8 mouse cellular contexts compared by ENCODE assay signal in genomic region chr13:12340183-12340975, GRCm38 (mm10). TPM values are rescaled to one million over a fixed set of nuclear protein-coding genes. Genes with fewer than 3 reads are reported as not detected.
DNase-seq lines count a peak whose midpoint lies in the region; ATAC-seq and TF ChIP-seq lines count a peak whose summit lies in the region.

Gene Actn2, minus strand, starts transcription at chr13:12340760.

- peak within 1 kb of the TSS; percentile 66 for H3K9ac ChIP-seq in forebrain, embryonic 12.5 days
- peak within 1 kb of the TSS; percentile 93 for H3K9ac ChIP-seq in heart, embryonic 14.5 days (ENCODE audit: low read length)
- H3K9ac ChIP-seq in kidney, embryonic 16.5 days (replicated peaks; ENCODE audit: low read length) = peak within 1 kb of the TSS; percentile 43
- H3K9ac ChIP-seq in liver, adult 2 months (ENCODE audit: low read depth, low read length) = no peak within 1 kb of the TSS

- peak within 1 kb of the TSS; percentile 41 for H3K4me3 ChIP-seq in forebrain, embryonic 12.5 days (replicated peaks)
- H3K4me3 ChIP-seq in heart, embryonic 14.5 days (ENCODE audit: control insufficient read depth in 1 of 2, insufficient read depth in 1 of 2, low read depth in 1 of 2, low read length in 2 of 2) = peak within 1 kb of the TSS; percentile 72 to 84
- H3K4me3 ChIP-seq in kidney, embryonic 16.5 days (ENCODE audit: low read length) = peak within 1 kb of the TSS; percentile 34
- peak within 1 kb of the TSS; percentile 11; the same call in 1 of the 2 replicates for H3K4me3 ChIP-seq in liver, adult 2 months (ENCODE audit: insufficient read depth, low read depth, low read length)
- H3K4me3 ChIP-seq in myocyte = peak within 1 kb of the TSS; percentile 15

- WGBS in forebrain, embryonic 12.5 days = under 1% methylated on average over 41 of the region's 43 CpGs
- WGBS in heart, embryonic 14.5 days = under 1% methylated on average over 43 of the region's 43 CpGs
- under 1% methylated on average over 43 of the region's 43 CpGs for WGBS in kidney, embryonic 16.5 days
- WGBS in liver, adult 2 months = 3% methylated on average over 43 of the region's 43 CpGs

- no peak for TF ChIP-seq POLR2A in liver, adult 2 months (IDR thresholded peaks at IDR 0.05; ENCODE audit: extremely low read depth, insufficient read depth, low read length)
- peak; percentile 51 for TF ChIP-seq POLR2A in myocyte (IDR thresholded peaks at IDR 0.05; ENCODE audit: insufficient read length, low read depth)

- no peak for TF ChIP-seq CTCF in liver, adult 2 months (IDR thresholded peaks at IDR 0.05; ENCODE audit: low read depth, low read length)

- H3ac ChIP-seq in myocyte (ENCODE audit: control insufficient read depth, insufficient read length) = no peak within 1 kb of the TSS

- 0 out of 2 replicates have a peak, but pooled peaks cover 4% of the 10 kb centered on the region for H3K27me3 ChIP-seq in forebrain, embryonic 12.5 days
- no peaks in the 10 kb centered on the region for H3K27me3 ChIP-seq in heart, embryonic 14.5 days (ENCODE audit: control insufficient read depth, insufficient read depth, low read length)
- H3K27me3 ChIP-seq in kidney, embryonic 16.5 days (ENCODE audit: insufficient read depth, low read length) = no peaks in the 10 kb centered on the region
- peaks cover 10% of the 10 kb centered on the region for H3K27me3 ChIP-seq in liver, adult 2 months (ENCODE audit: control insufficient read depth, insufficient read depth, low read length)
- H3K27me3 ChIP-seq in myocyte (ENCODE audit: control insufficient read depth, insufficient read depth, insufficient read length) = no peaks in the 10 kb centered on the region

- H3K4me1 ChIP-seq in forebrain, embryonic 12.5 days = no peaks in the 10 kb centered on the region
- peaks cover 0 to 3% of the 10 kb centered on the region in 2 experiments; a peak in 1 of 4 replicates for H3K4me1 ChIP-seq in heart, embryonic 14.5 days (ENCODE audit: control insufficient read depth in 2 of 2, insufficient read depth in 2 of 2, low read length in 2 of 2)
- peaks cover 7% of the 10 kb centered on the region; the same call in 1 of the 2 replicates for H3K4me1 ChIP-seq in kidney, embryonic 16.5 days (ENCODE audit: insufficient read depth, low read length)
- no peaks in the 10 kb centered on the region; the same call in 1 of the 2 replicates for H3K4me1 ChIP-seq in liver, adult 2 months (ENCODE audit: control insufficient read depth, insufficient read depth, low read length)

- DNase-seq in B cell, adult 2 months = peak; percentile 67 to 70
- peak; percentile 11 for DNase-seq in c-Kit-positive CD71-positive TER-119-negative erythroid progenitor cells, embryonic 14.5 days (ENCODE audit: low read depth)
- no peak for DNase-seq in liver, adult 2 months (ENCODE audit: extremely low read depth, low read depth, low spot score)
- peak; percentile 58 to 63 for DNase-seq in spleen, postnatal 36 days (ENCODE audit: low spot score in 2 of 2)

- no peaks in the 10 kb centered on the region for H3K36me3 ChIP-seq in forebrain, embryonic 12.5 days (replicated peaks)
- peaks cover 15% of the 10 kb centered on the region for H3K36me3 ChIP-seq in heart, embryonic 14.5 days (ENCODE audit: control insufficient read depth, insufficient read depth, low read length)
- no peaks in the 10 kb centered on the region for H3K36me3 ChIP-seq in kidney, embryonic 16.5 days (ENCODE audit: insufficient read depth, low read length)
- H3K36me3 ChIP-seq in liver, adult 2 months (ENCODE audit: control insufficient read depth, insufficient read depth, low read length) = no peaks in the 10 kb centered on the region
- H3K36me3 ChIP-seq in myocyte (ENCODE audit: control insufficient read depth, insufficient read depth) = no peaks in the 10 kb centered on the region

- no peaks in the 10 kb centered on the region for H3K79me2 ChIP-seq in liver, adult 2 months (ENCODE audit: control insufficient read depth, insufficient read depth, low read length)
- no peaks in the 10 kb centered on the region for H3K79me2 ChIP-seq in myocyte (ENCODE audit: control insufficient read depth, insufficient read depth)

- ATAC-seq in forebrain, embryonic 12.5 days (ENCODE audit: low FRiP score) = peak; percentile 99
- ATAC-seq in heart, embryonic 14.5 days (ENCODE audit: insufficient number of reproducible peaks, insufficient read depth, low FRiP score, low read depth) = peak; percentile 84
- peak; percentile 99 for ATAC-seq in kidney, embryonic 16.5 days (ENCODE audit: low FRiP score, low TSS enrichment)

- H3K4me2 ChIP-seq in forebrain, embryonic 12.5 days = peak within 1 kb of the TSS; percentile 84
- peak within 1 kb of the TSS; percentile 81 for H3K4me2 ChIP-seq in heart, embryonic 14.5 days (ENCODE audit: low read length)
- peak within 1 kb of the TSS; percentile 64 for H3K4me2 ChIP-seq in kidney, embryonic 16.5 days (replicated peaks; ENCODE audit: low read depth, low read length)
- peak within 1 kb of the TSS; percentile 54 for H3K4me2 ChIP-seq in myocyte (ENCODE audit: low read depth)

- no peaks in the 10 kb centered on the region for H3K9me3 ChIP-seq in forebrain, embryonic 12.5 days
- H3K9me3 ChIP-seq in heart, embryonic 14.5 days (ENCODE audit: control insufficient read depth, low read length) = no peaks in the 10 kb centered on the region
- H3K9me3 ChIP-seq in kidney, embryonic 16.5 days (ENCODE audit: low read length) = no peaks in the 10 kb centered on the region

- no peak within 1 kb of the TSS for H3K27ac ChIP-seq in forebrain, embryonic 12.5 days
- peak within 1 kb of the TSS; percentile 91 to 97 for H3K27ac ChIP-seq in heart, embryonic 14.5 days (replicated peaks in 1 of 2; ENCODE audit: control insufficient read depth in 1 of 2, insufficient read depth in 1 of 2, low read depth in 2 of 2, low read length in 2 of 2)
- H3K27ac ChIP-seq in kidney, embryonic 16.5 days (ENCODE audit: low read length) = no peak within 1 kb of the TSS
- H3K27ac ChIP-seq in liver, adult 2 months (replicated peaks; ENCODE audit: insufficient read depth, low read depth, low read length) = no peak within 1 kb of the TSS

TF ChIP-seq in myocyte, 11 proteins besides CTCF, POLR2A, EP300 and RAD21:
- TF ChIP-seq POLR2AphosphoS2 (IDR thresholded peaks at IDR 0.05; ENCODE audit: insufficient read length, low read depth) (no peak), TCF3 (IDR thresholded peaks at IDR 0.05; ENCODE audit: insufficient read length, low read depth) (no peak), TCF12 (IDR thresholded peaks at IDR 0.05; ENCODE audit: insufficient read depth, poor library complexity, severe bottlenecking) (no peak), SRF (IDR thresholded peaks at IDR 0.05; ENCODE audit: control insufficient read depth, insufficient read length, low read depth) (no peak), MAX (IDR thresholded peaks at IDR 0.05; ENCODE audit: low read depth) (no peak), CEBPB (IDR thresholded peaks at IDR 0.05; ENCODE audit: insufficient read depth, poor library complexity, severe bottlenecking) (no peak), REST (IDR thresholded peaks at IDR 0.05; ENCODE audit: insufficient read depth, insufficient read length) (no peak), USF1 (IDR thresholded peaks at IDR 0.05; ENCODE audit: low read depth) (no peak), MYOG (IDR thresholded peaks at IDR 0.05; ENCODE audit: control insufficient read depth in 1 of 3, insufficient read depth in 1 of 3, insufficient read length in 2 of 3, low read depth in 2 of 3) (no peak), MYOD1 (IDR thresholded peaks at IDR 0.05; ENCODE audit: control insufficient read depth in 1 of 3, insufficient read length in 2 of 3, low read depth in 2 of 3) (no peak), E2F4 (IDR thresholded peaks at IDR 0.05; ENCODE audit: insufficient read depth) (no peak)

RNA-seq across cellular contexts. Expression of gene Actn2, which starts in this region (rescaled TPM):
- 0.79 and 1.6 TPM in 2 replicates for polyA plus RNA-seq in forebrain, embryonic 12.5 days (2016; fragmentation: Nextera tagmentation; extraction: Ambion mirVana)
- 1,376 and 1,533 TPM in 2 replicates for polyA plus RNA-seq in heart, embryonic 14.5 days (2014; fragmentation: Nextera tagmentation; extraction: Ambion mirVana)
- 8.6 and 9.8 TPM in 2 replicates for polyA plus RNA-seq in kidney, embryonic 16.5 days (2015; fragmentation: Nextera tagmentation; extraction: Ambion mirVana)
- 1.2 TPM in 1 of 2 replicates, not detected in the other for total RNA-seq in liver, adult 2 months (2014; rRNA removed)
- polyA plus RNA-seq in liver, adult 2 months (2012; rRNA removed) = 0.06 and 0.47 TPM in 2 replicates
- 147 TPM for polyA plus RNA-seq in myocyte (2012; fragmentation: generic; extraction: Trizol)

Comparison
In these comparisons a context has a peak if more than half of its experiments do, and no peak if none do; other contexts are left out.
1. RNA of gene Actn2 (polyA plus RNA-seq): 1,376 to 1,533 TPM in heart, embryonic 14.5 days and 147 TPM in myocyte (single experiment); 8.6 to 9.8 TPM in kidney, embryonic 16.5 days, 0.79 to 1.6 TPM in forebrain, embryonic 12.5 days and 0.06 to 0.47 TPM in liver, adult 2 months; every median in the first group is over 10 times any median in the second.
2. H3K27ac ChIP-seq: peak in heart, embryonic 14.5 days (2 of 2); none in forebrain, embryonic 12.5 days (single experiment), kidney, embryonic 16.5 days (single experiment) and liver, adult 2 months (single experiment).
3. H3K4me3 ChIP-seq: peak in every context shown above with its lines; median percentile 78 in heart, embryonic 14.5 days; 41 in forebrain, embryonic 12.5 days; 34 in kidney, embryonic 16.5 days; 15 in myocyte; 11 in liver, adult 2 months.
4. Peak in every context shown above with its lines, with median percentiles within 50 percentile points of each other: ATAC-seq and H3K4me2 ChIP-seq.